Mouse (Mus musculus) kidney, embryonic 16.5 days (tissue): ENCODE data around the gene Coro1a. TPM values are rescaled to one million over a fixed set of nuclear protein-coding genes. Genes with fewer than 3 reads are reported as not detected.
"Not testable (repeated sequence)": the region's sequence is repeated elsewhere in the genome, so short reads cannot be mapped to it uniquely, and the experiment has no call there.

Source experiments
- ATAC-seq: fragments of 200-750 bp; cut with Nextera tagmentation; 2 replicates; pipeline ENCODE4 v1.8.0; 2017; ENCODE audit warnings: moderate TSS enrichment; ENCODE audit not compliant: low FRiP score, low TSS enrichment
- H3K27ac ChIP-seq: fragments of 300-500 bp; sonication (generic); 2 replicates; pipeline ENCODE4 v1.5.1; 2014; ENCODE audit warnings: low read length
- H3K27me3 ChIP-seq: fragments of 300-500 bp; sonication (generic); 2 replicates; pipeline ENCODE4 v1.6.1; 2014; ENCODE audit warnings: low read length, control low read depth, mixed read lengths; ENCODE audit not compliant: insufficient read depth
- H3K36me3 ChIP-seq: fragments of 300-500 bp; sonication (generic); 2 replicates; pipeline ENCODE4 v1.6.1; 2014; ENCODE audit warnings: low read length, control low read depth, mixed read lengths; ENCODE audit not compliant: insufficient read depth
- H3K4me1 ChIP-seq: fragments of 300-500 bp; sonication (generic); 2 replicates; pipeline ENCODE4 v1.6.1; 2014; ENCODE audit warnings: low read length, control low read depth, mixed read lengths; ENCODE audit not compliant: insufficient read depth
- H3K4me2 ChIP-seq: fragments of 300-500 bp; sonication (generic); replicated peaks from 2 replicates; pipeline ENCODE4 v1.6.1; 2014; ENCODE audit warnings: low read depth, low read length
- H3K4me3 ChIP-seq: fragments of 300-500 bp; sonication (generic); 2 replicates; pipeline ENCODE4 v1.5.1; 2014; ENCODE audit warnings: mild to moderate bottlenecking, low read length
- H3K9ac ChIP-seq: fragments of 300-500 bp; sonication (generic); replicated peaks from 2 replicates; pipeline ENCODE4 v1.6.1; 2014; ENCODE audit warnings: low read length
- H3K9me3 ChIP-seq: fragments of 300-500 bp; sonication (generic); 2 replicates; pipeline ENCODE4 v1.6.1; 2016; ENCODE audit warnings: low read length, control low read depth
- WGBS: fragments of 180-500 bp; shearing (Covaris S2); extraction: QIAGEN DNeasy Blood & Tissue Kit; methylation state at CpG from one replicate; pipeline ENCODE4 v1.1.7; 2014; 5-methylcytosine and 5-hydroxymethylcytosine counted together
- polyA plus RNA-seq: library from polyadenylated mRNA; unstranded; fragments of >200 nt; fragmentation: Nextera tagmentation; extraction: Ambion mirVana; gene quantifications from 2 replicates; pipeline ENCODE4 v1.2.1, GENCODE M21; 2015

The Coro1a gene
- polyA plus RNA-seq, 1 experiment from 2014 or later = 19.7 TPM

DNA sequence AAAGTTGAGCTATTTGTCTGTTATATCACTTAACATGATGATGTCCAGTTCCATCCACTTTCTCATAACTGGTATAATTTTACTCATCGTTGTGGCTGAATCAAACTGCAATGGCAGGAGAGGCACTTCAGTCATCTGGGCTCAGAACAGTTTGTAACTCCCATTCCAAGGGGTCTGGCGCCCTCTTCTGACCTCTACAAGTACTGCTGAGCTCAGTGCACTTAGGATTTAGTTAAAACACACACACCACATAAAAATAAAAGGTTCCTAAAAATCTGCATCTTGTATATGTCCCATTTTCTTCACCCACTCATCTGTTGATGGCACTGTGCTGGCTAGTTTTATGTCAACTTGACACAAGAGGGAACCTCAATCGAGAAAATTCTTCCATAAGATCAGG is 14.3 kb downstream of the Coro1a start:
- H3K9me3 ChIP-seq = no peaks in the 10 kb centered on the region
- no peak overlapping the region for H3K4me3 ChIP-seq
- no peak for ATAC-seq
- no peak overlapping the region for H3K9ac ChIP-seq
- peaks cover 13% of the 10 kb centered on the region; the same call in 1 of the 2 replicates for H3K36me3 ChIP-seq
- WGBS = 32% methylated on average over 3 of the region's 3 CpGs
- peaks cover 18% of the 10 kb centered on the region for H3K4me1 ChIP-seq
- H3K4me2 ChIP-seq = no peak overlapping the region
- no peak overlapping the region for H3K27ac ChIP-seq
- no peaks in the 10 kb centered on the region for H3K27me3 ChIP-seq

DNA sequence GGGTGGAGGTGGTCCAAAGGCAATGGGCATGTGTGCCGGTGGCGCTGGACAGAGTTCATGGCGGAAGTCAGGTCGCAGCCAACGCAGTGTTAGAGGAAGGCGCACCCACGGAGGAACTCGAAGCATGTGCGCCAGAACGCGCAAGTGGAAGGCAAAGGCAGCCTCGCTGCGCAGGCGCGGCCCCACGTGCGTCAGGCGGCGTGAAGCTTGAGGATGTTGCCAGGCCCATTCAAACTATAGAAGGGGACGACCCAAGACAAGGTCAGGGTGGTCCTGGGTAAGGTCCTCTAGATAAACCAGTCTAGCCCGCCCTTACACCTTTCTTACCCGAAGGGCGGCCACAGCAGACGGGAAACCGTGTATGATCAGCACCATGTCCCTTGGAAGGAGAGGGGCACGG is 15.2 kb downstream of the Coro1a start:
- Histone ChIP-seq H3K9ac (no peak overlapping the region), H3K36me3 (peaks cover 13% of the 10 kb centered on the region; the same call in 1 of the 2 replicates), H3K27ac (no peak overlapping the region), H3K4me2 (no peak overlapping the region), H3K9me3 (no peaks in the 10 kb centered on the region), H3K4me1 (peaks cover 18% of the 10 kb centered on the region), H3K4me3 (no peak overlapping the region), H3K27me3 (no peaks in the 10 kb centered on the region)
- WGBS = 93% methylated on average over 26 of the region's 26 CpGs
- ATAC-seq = no peak

DNA sequence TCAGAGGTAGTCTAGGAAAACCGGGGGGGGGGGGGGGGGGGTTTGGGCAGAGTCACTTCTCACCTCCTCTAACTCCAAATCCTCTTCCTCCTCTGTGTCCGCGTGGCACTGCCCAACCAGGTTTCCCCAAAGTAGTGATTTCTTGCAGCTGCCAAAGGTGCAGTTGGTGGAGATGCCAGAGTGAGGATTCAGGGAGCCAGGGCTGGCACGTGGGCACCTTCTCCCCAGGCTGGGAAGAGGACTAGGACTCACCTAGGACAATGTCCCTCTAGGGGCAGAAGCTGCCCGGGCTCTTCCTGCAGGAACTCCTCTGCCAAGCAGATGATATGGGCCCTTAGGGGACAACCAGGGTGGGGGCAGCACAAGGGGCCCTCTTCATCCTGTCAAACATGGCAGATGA is 15.9 kb downstream of the Coro1a start:
- no peak overlapping the region for H3K9ac ChIP-seq
- peaks cover 11% of the 10 kb centered on the region for H3K4me1 ChIP-seq
- no peak overlapping the region for H3K4me3 ChIP-seq
- H3K27me3 ChIP-seq = no peaks in the 10 kb centered on the region
- ATAC-seq = no peak
- 85% methylated on average over 5 of the region's 5 CpGs for WGBS
- no peaks in the 10 kb centered on the region for H3K9me3 ChIP-seq
- no peak overlapping the region for H3K27ac ChIP-seq
- no peak overlapping the region for H3K4me2 ChIP-seq
- peaks cover 13% of the 10 kb centered on the region; the same call in 1 of the 2 replicates for H3K36me3 ChIP-seq

DNA sequence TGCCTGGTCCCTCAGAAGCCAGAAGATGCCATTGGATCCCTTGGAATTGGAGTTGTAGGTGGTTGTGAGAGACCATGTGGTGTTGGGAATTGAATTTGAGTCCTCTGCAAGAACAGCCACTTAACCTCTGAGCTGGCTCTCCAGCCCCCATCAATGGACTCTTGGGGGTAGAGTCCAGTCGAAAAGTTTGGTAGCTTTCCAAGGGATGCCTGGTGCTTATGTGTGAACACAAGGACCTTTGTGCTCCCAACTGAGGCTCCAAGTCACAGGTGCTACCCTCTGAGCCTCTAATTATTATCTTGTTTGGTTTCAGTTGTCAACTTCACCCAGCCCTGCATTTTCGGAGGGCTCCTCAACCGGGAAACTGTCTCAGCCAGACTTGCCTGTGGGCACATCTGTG is 16.9 kb downstream of the Coro1a start:
- H3K4me2 ChIP-seq = no peak overlapping the region
- 91% methylated on average over 3 of the region's 3 CpGs for WGBS
- no peak overlapping the region for H3K4me3 ChIP-seq
- ATAC-seq = no peak
- no peaks in the 10 kb centered on the region for H3K9me3 ChIP-seq
- peaks cover 6% of the 10 kb centered on the region for H3K4me1 ChIP-seq
- no peak overlapping the region for H3K27ac ChIP-seq
- H3K36me3 ChIP-seq = peaks cover 13% of the 10 kb centered on the region; the same call in 1 of the 2 replicates
- H3K27me3 ChIP-seq = no peaks in the 10 kb centered on the region
- no peak overlapping the region for H3K9ac ChIP-seq

DNA sequence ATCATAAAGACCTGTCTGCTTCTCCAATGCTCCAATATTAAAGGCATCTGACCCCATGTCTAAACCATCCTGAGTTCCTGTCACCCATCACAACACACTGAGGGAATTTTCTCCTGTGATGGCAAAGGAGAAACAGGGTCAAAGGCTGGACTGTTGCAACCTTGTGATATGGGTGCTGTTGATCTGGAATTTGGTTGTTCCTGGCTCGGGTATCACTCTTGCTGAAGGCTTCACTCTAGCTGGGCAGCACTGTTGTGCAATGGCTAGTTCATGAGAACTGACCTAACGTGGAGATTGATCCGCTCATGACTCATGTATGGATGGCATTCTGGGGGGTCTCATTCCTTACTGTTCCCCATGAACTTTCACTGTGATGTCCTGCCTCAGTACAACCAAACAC is 18.6 kb downstream of the Coro1a start:
- no peak overlapping the region for H3K4me2 ChIP-seq
- H3K4me3 ChIP-seq = no peak overlapping the region
- H3K36me3 ChIP-seq = peaks cover 13% of the 10 kb centered on the region; the same call in 1 of the 2 replicates
- ATAC-seq = no peak
- H3K4me1 ChIP-seq = no peaks in the 10 kb centered on the region
- no peak overlapping the region for H3K9ac ChIP-seq
- H3K27ac ChIP-seq = no peak overlapping the region
- no peaks in the 10 kb centered on the region for H3K9me3 ChIP-seq
- WGBS = 85% methylated on average over 3 of the region's 3 CpGs
- H3K27me3 ChIP-seq = no peaks in the 10 kb centered on the region

DNA sequence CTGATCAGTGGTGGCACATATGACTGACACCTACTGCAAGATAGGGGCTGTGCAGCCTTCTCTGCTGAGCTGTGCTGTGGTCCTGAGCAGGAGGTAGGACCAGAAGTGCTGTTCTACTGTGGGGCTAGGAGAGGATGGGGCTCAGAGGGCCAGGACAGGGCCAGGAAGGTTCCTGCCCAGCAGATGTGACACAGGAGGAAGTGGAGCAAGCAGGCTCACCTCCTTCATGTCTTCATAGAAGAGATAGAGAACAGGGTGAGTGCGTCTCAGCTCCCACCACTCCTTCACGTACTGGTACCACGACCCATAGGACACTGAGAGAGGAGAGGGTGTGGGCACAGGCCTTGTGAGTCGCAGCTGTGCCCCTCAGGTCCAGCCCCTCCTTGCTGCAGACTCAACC is 19.4 kb downstream of the Coro1a start:
- H3K4me2 ChIP-seq, H3K27ac ChIP-seq, ATAC-seq, H3K4me3 ChIP-seq, H3K27me3 ChIP-seq, H3K9ac ChIP-seq, H3K9me3 ChIP-seq, H3K4me1 ChIP-seq: not testable (repeated sequence)
- 71% methylated on average over 4 of the region's 4 CpGs for WGBS
- peaks cover 13% of the 10 kb centered on the region; the same call in 1 of the 2 replicates for H3K36me3 ChIP-seq

DNA sequence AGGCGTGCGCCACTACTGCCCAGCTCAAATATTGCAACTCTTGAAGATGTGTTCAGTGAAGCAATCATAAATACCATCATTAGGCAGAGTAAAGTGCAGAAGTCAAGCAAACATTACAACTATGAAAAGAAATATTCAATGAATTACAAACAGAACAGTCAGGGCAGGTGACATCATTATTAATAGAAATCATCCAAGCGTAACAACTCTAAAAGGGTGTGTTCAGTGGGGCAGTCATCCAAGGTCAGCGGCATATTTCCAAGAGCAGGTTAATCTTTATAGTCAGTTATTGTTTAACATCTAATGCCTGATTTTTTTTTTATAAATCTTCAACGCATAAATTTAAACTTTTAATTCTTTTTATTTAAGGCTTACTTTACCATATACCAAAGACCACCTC is 26.4 kb downstream of the Coro1a start:
- no peaks in the 10 kb centered on the region; the same call in 1 of the 2 replicates for H3K4me1 ChIP-seq
- 85% methylated on average over 5 of the region's 5 CpGs for WGBS
- no peak overlapping the region for H3K9ac ChIP-seq
- H3K4me2 ChIP-seq = no peak overlapping the region
- H3K27ac ChIP-seq = no peak overlapping the region
- no peak for ATAC-seq
- H3K36me3 ChIP-seq = peaks cover 3% of the 10 kb centered on the region; the same call in 1 of the 2 replicates
- H3K9me3 ChIP-seq = no peaks in the 10 kb centered on the region
- no peak overlapping the region for H3K4me3 ChIP-seq
- no peaks in the 10 kb centered on the region for H3K27me3 ChIP-seq

DNA sequence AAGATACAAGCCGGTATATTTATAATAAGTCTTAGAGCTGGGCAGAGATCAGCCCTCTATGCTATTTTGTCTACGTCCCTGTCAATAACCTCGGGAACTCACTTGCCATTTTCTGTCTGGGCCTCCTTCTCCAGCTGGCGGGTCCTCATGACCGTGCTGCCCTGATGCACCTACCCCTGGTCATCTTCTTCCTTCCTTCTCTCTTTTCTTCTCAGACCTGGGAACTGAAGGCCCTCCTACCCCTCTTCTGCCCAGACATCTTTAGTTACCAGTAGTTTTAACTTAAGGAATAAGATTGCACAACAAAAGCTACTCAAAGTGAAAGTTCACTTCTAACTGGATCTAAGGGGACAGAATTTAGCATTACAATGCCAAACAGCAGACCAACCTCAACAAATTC is 27.9 kb downstream of the Coro1a start:
- ATAC-seq = no peak
- no peak overlapping the region for H3K4me3 ChIP-seq
- H3K4me2 ChIP-seq = no peak overlapping the region
- H3K4me1 ChIP-seq = no peaks in the 10 kb centered on the region; the same call in 1 of the 2 replicates
- H3K36me3 ChIP-seq = peaks cover 3% of the 10 kb centered on the region; the same call in 1 of the 2 replicates
- H3K27me3 ChIP-seq = no peaks in the 10 kb centered on the region
- H3K27ac ChIP-seq = no peak overlapping the region
- H3K9ac ChIP-seq = no peak overlapping the region
- no peaks in the 10 kb centered on the region for H3K9me3 ChIP-seq
- WGBS = 93% methylated on average over 5 of the region's 5 CpGs

DNA sequence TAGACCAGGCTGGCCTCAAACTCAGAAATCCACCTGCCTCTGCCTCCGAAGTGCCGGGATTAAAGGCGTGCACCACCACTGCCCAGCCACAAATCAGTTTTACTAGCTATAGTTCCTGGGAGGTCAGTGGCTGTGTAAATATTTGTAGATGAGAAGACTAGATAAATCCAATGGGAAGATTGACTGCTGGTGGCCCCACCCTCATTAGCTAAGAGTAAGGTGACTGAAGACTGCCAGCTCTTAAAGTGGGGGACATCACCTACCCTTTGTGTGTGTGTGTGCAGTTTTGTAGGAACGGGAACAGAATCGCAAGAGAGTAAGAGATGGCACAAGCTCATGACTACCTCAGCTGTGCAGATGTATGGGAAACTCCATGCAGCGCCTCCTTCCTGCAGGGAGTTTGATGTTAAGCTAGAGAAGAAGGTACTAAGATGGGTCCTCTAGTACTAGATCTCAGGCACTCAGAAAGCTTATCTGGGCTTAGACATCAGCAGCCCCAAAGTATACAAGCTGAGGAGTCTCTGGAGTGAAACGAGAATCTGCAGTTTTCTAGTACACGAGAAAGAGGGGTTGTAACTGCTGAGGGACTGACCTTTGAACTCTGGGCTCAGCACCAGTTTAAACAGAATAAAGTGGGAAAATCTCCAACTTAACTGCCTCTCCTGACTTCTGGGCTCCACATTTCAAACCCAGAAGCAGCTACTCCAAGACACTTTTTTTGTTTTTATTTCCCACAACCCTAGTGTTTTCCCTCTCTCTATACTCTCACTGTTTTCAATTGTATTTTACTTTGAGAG is 28.8 kb downstream of the Coro1a start:
- whole genome bisulfite sequencing = 60% methylated on average over 8 of the region's 8 CpGs

DNA sequence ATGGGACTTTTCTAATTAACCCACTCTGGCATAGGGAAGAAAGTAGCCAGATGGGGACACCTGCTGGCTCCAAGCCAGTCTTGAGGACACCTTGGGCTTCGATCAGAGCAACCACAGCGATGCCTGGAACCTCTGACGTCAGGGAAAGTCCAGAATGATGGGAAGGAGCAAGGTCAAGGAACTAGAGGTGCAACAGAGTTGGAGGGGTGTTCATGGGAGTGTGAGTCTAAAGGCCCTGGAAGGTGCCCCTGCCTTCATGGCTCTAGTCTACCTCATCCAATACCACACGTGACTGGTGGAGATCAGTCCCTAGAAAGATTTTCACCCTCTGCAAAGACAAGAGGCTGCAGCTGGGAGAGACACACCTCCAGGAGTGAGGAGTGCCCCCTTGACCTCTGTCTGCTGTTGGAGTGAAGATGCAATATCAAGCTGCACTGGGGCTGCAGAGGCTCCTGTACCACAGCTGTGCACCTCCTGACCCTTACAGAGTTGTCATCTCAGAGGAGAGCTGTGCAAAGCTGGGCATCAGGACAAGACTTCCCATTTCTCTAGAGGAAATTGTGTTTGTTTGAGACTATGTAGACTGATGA is 30.9 kb downstream of the Coro1a start:
- Histone ChIP-seq H3K9ac (no peak overlapping the region), H3K4me3 (no peak overlapping the region), H3K36me3 (peaks cover 15% of the 10 kb centered on the region), H3K9me3 (no peaks in the 10 kb centered on the region), H3K4me2 (no peak overlapping the region), H3K27ac (no peak overlapping the region), H3K4me1 (no peaks in the 10 kb centered on the region; the same call in 1 of the 2 replicates), H3K27me3 (no peaks in the 10 kb centered on the region)
- no peak for ATAC-seq
- 71% methylated on average over 4 of the region's 4 CpGs for WGBS

More for the DNA sequence above, 28.8 kb downstream of the Coro1a start:
- no peaks in the 10 kb centered on the region for H3K9me3 ChIP-seq
- no peak overlapping the region for H3K4me3 ChIP-seq
- H3K4me2 ChIP-seq = no peak overlapping the region
- H3K27me3 ChIP-seq = no peaks in the 10 kb centered on the region
- H3K9ac ChIP-seq = no peak overlapping the region
- H3K4me1 ChIP-seq = no peaks in the 10 kb centered on the region; the same call in 1 of the 2 replicates
- no peak for ATAC-seq
- H3K36me3 ChIP-seq = peaks cover 3% of the 10 kb centered on the region; the same call in 1 of the 2 replicates
- no peak overlapping the region for H3K27ac ChIP-seq
